Mouse (Mus musculus) WW6 (cell line): ENCODE data around the gene Tshz2.

ENCODE experiments used
- DNase-seq: peaks from one replicate; pipeline ENCODE4 v3.0.0-alpha.2; 2013; ENCODE audit warnings: low read depth, low spot score

The Tshz2 gene

DNA sequence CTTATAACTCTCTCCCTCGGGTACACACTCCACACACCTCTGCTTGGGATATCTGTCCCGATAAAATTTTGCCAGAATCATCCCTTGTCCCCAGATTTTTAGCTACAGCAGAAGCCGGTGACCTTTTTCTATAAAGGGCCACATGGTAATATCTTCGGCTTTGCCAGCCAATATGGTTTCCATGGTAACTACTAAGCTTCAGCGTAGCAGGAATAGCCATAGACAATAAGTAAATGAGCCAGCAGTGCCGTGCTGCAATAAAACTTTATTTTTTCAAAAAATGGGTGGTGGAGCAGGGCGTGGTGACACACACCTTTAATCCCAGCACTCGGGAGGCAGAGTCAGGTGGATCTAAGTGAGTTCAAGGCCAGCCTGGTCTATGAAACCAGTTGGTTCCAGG, 370.9 kb downstream of the Tshz2 start:
- no peak for DNase-seq

DNA sequence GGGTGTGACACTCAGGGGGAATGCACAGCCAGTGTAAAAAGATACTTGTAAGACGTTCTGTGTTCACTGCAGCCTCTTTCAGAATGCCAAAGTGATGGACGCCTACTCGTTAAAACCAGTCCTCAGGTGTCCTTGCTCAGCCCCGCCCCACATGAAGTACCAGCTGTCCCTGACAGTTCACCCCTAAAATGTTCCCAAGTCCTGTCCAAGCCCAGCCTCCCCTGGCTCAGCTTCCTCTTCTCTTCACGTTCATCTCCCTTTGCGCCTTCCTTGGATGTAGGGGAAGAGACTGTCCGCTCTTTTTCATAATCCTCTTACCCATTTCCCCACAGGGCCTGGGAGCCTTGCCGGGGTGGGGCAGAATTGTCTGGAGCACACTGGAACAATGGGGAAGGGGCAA, 374.0 kb downstream of the Tshz2 start:
- no peak for DNase-seq

- DNase-seq, result no peak
Observed at GRCm38 (mm10) chr2:170007426-170007958, 374.7 kb downstream of the Tshz2 start.

DNA sequence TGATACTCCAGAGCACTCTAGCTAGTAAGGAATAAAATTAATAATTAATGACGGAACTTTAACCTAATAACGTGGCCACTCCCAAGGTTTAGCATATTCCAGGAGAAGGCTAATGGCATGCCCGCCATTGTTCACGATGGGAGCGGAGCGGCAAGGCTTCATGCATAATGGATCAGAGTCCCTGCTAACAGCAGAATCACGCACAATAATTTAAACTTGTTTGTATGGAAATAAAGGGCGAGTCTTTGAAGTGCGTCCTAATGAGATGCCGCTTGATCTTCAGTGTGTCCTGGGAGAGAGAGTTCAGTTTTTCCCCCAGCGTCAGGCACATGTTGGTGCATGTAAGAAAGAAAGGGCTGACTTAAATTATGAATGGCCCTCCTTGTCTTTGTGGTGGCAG, 376.9 kb downstream of the Tshz2 start:
- no peak for DNase-seq

DNA sequence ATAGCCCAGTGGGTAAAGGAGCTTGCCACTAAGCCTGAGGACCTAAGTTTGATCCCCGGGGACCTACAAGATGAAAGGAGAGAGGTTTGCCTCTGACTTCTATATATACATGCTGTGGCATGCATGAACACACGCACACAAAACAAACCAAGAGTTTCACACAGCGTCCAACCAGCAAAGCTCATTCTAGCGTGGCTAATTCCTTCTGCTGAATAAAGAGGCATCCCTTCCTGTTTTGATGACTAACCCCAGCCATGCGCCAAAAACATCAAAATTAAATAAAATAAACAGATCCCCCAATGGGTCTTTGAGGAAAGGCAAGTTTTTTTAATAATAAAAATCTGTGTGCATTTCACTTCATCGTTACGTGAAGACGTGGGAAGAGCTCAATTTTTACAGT, 379.0 kb downstream of the Tshz2 start:
- DNase-seq, result no peak

DNA sequence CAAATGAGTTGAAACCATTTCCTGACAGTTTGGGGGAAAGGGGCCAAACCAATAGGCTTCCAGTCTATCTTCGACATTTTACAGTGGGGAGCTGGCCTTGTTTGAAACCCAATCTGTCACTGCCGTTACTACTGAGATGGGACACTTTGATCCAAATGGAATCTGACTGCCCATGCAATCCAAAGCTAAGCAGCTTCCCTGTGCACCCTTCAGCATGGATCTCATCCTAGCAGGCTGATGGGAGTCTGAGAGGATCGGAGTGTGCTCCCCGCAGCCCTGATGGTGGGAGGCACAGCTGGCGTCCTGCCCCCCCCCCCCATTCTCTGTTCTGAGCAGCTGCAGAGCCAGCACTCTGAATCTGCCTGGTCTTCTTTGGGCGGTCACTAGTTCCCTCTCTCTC, 384.5 kb downstream of the Tshz2 start:
- DNase-seq, result no peak

DNA sequence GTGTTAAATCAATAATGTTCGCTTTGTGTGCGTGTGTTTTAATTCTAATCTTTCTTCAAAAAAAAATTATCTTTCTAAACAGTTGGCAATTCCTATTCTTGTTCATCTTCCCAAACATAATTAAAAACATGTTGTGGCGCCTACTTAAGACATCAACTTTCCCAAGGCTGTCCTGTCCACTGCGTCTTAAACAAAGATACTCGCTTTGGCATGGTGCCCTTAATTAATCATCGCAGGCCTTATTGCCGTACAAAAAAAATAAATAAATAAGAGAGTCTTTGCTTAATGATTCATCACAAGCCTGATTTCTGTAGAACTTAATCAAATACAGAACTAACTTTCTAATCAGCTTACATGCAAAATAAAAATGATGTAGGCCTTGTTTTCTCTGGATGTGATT, 385.1 kb downstream of the Tshz2 start:
- DNase-seq, result no peak

DNA sequence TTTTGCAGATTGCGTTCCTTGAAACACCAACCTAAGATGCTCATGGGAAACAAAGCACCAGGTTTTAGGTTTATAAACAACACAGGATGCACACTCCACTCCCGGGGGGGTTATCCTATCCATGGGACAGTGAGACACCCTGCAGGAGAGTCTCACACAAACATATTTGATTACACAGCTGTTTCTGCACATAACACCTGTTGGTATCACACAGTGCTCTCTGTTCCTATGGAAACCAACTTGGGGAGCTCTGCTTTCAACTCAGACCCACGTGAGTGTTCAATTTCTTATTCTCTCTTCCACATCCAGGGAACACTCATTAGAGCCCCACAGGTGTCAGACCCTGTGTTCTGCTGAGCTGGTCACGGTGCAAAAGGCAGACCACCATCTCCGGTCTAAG, 390.1 kb downstream of the Tshz2 start:
- no peak for DNase-seq

DNA sequence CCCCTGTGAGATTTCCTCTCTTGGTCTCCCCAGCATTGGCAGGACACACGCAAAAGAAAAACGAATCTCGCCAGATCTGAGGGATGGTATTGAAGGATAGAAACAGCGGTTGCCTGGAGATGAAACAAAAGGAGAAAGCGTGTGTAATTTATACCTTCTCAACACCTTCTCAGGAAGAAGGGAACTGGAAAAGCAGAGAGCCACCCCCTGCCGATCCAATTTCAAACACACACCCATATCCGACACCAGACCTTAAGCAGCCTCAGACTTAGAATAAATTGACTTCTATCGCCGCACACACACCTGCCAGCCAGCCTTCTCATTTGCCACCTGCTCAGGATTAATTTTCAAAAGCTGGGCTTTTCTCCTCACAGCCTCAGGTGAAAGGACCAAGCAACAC, 390.9 kb downstream of the Tshz2 start:
- DNase-seq, result no peak

GRCm38 (mm10) chr2:170024939-170025338, 392.1 kb downstream of the Tshz2 start:
- DNase-seq, result no peak

DNA sequence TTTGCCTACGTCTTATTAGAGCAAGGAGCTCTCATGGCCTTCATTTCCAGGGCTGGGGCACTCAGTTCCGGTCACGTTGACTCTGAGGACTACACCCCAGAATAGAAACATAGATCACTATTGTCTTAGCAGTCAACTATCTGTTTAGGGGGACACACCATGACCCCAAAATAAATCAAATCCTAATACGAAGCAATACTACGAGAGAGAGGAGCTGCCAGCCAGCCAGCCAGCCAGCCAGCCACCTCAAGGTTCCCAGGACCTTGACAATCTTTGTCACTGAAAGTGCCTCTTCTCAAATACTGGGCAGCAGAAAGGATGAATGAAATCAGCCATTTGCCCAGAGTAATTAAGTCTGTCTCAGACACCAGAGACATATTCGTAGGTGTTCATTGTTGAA, 393.1 kb downstream of the Tshz2 start:
- DNase-seq, result no peak

- no peak for DNase-seq
Observed at GRCm38 (mm10) chr2:170027837-170028236, 395.0 kb downstream of the Tshz2 start.

DNA sequence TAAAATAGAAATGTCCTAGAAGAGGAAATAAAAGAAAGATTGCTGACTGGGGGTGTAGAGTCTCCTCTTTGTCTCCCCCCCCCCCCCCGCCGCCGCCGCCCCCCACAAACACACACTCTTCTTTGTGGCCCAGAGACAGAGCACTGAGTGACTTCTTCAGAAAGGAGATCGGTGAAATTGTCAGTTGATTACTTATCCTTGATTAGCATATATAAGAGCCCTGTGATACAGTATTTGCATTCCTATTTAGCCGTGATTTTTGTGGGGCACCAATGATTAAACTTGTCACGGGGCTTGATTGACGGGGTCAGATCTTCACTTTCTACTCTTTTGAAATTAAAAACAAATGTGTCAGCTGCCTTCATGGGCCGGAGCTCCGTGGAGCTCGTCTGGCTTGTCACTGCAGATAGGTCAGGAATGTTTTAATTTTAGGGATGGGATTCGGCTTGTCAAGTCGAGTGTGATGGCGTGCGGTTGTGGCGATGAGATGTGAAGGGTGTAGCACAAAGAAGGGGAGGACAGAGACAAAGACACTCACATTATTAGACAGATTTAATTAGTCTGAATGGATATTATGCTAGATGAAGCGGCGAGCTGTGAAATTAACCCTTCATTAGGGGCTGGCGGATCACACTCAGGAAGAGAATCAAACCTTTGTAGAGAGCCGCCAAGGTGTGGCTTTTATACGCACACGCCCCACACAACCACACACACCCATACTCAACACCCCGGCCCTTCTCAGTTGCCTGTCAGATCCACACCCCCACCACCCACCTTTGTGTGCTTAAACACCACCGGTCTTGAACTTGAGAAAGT, 395.9 kb downstream of the Tshz2 start:
- DNase-seq, result no peak

DNA sequence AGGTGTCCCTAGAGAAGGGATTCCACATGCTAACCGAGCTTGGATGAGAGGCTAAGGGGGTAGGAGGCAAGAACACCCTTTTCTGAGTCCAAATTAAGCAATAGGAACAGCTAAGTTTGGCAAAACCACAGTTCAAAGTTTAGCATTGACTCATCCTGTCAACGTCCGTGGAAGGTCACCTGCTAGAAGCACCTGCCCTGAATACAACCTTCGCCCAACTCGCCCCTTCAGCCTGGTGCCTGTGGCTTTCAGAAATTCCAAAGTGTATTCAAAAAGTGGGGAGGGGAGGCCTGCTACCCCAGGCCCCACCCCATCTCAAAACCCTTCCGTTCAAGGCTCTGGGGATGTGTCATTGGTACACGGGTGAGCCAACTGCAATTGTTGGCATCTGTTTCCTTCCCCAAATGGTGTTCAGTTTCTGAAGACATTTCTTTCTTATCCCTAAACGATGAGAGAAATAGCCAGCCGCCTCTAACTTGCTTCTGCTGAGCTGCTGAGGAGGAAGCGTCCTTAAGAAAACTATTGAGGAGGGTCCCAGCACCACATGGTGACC, 396.6 kb downstream of the Tshz2 start:
- no peak for DNase-seq

DNA sequence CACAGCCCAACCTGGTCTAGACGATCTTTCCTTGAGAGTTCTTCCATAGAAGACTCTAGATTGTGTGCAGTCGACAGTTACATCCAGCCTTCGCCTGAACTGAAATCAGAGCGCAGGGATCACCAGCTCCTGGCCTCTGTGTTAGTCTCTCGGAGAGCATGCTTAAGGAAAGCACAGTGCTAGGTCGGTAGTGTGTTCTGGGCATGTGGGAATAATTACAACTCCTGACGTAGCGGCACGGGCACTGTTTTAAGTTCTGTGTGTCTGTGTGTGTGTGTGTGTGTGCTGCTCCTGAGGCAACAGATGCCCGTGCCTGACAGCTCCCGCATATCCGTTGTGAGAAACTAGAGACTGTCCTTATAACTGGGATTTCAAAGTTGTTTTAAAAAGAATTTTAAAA, 398.4 kb downstream of the Tshz2 start:
- DNase-seq, result no peak

- DNase-seq, result peak; percentile 46
Observed at GRCm38 (mm10) chr2:170031872-170032271, 399.1 kb downstream of the Tshz2 start.

DNA sequence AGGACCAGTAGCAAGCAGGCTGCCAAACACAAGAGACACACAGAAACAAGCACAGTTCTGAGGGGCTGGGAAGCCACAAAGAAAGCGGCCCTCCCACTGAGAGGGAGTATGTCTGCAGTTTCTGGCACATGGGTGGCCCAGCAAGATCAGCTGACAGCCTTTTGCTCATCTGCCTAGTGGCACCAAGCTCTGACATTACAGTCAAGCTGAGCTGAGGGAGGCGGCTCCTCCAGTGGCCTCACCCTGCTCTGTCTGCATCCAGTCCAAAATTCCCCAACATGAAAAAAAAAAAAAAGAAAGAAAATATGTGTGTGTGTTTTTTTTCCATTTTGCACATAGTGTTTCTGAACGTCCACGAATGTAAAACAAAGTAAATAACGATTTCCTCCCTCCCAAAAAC, 400.4 kb downstream of the Tshz2 start:
- no peak for DNase-seq

DNA sequence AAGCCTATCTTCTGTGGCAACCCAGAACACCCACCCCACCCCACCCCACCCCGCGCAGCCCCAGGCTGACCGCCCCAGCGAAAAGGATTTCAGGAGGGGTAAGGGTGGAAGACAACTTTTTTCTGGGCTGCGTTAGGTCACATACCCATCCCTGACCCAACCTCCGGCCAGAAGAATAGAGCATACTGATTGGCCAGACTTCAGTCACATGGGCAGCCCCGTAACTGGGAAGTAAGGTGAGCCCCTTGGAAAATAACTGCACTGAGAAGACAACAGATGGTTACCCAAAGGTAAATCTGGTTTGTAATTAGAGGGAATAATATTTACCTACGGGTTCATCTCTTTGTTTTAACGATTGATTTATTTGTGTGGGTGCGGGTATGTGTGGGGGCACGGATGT, 402.0 kb downstream of the Tshz2 start:
- no peak for DNase-seq

DNA sequence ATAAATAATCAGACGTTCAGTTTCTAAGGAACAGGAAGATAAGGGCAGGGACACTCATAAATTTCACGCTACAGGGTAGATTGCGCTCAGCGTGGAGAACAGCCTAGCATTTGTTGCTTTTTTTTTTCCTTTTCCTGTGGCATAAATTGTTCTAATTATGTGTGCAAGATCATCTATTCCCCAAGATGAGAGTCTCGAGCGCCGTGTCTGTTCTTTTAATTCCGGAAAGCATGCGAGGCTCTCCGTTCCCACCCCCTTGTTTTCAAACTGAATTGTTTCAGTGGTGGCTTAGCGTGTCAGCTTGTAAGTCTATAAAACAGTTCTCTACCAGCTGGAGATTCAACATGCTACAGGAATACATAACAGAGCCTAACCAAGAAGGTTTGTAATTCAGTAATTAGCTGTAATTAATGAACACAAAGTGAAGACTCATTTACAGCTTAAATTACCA, 404.0 kb downstream of the Tshz2 start:
- DNase-seq, result no peak

DNA sequence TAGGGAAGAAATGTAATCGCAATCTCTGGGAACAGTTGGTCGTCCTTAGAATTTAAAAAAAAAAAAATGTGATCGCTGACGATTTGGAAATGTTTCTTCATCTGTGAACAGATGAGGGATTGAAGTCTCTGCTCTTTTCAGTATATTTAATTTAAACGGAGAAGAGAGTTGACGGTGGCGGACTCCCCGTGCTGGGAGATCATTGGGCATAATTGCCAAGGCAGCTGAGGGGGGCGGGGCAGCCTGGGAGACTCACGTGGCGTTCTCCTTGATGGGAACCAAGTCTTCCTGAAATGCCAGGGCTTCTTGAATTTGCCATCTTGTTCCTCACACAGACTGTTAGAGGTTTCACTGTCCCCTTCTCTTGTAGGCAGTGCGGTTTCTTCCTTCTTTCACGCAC, 404.5 kb downstream of the Tshz2 start:
- no peak for DNase-seq

- DNase-seq, result no peak
Observed at GRCm38 (mm10) chr2:170039772-170040171, 407.0 kb downstream of the Tshz2 start.

DNA sequence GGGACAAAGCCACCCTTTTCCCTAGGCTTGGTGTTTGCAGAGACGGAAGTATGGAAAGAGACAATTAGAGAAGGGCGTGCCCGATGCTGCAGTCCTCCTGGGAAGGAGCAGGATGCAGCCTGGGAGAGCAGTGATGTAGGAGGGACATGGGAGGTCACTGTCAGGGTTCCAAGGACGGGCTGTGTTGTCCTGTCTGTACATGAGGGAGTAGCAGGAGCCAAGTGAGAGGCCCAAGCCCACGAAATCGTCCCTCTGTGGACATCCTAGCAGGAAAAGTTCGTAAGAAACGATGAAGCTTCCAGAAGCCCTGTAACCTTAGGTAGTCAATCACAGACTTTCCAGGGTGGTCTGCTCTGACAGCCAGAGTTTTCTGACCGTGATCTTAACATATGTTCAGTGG, 408.3 kb downstream of the Tshz2 start:
- no peak for DNase-seq

DNA sequence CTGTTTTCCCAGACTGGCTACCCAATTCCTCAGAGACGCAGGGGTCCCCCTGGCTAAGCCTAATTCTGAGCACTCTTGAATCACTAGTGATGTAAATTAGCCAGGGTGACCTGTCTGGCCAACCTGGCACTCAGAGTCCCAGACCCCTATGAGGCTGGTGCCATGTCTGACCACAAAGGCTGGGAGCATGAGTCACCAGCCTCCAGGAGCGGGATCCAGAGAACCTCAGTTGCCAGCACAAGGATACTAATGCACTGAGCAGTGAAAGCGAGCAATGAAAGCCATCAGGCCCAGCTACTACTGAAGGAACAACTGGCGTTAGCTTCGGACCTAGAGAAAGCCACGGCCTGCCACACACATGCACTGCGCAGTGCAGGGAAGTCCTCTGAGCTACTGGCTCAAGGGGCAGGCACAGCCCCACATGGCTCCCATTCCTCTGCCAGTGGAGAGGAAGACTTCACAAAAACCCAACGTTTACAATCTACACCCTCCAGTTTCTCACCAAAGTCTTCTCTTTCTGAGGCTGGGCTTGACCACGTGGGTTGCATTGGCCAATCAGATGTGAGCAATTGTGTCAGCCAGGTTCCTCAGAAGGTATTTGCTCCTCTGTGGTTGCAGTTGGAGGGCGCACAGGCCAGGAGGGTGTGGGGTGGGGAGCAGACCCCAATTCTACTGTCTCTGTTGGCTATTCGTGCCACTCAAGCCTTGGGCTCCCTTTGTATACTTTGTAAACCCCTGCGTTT, 409.8 kb downstream of the Tshz2 start:
- no peak for DNase-seq
